Mouse (Mus musculus) left cerebral cortex, postnatal 14 days (tissue): ENCODE results near the gene Ikbip. TPM values are rescaled to one million over a fixed set of nuclear protein-coding genes. Genes with fewer than 3 reads are reported as not detected.

Experiments used
- DNase-seq, 2 experiments: peaks; one replicate each; pipeline ENCODE4 v3.0.0; 2021 to 2022; ENCODE audit warnings: low spot score in 2 of 2, mixed read lengths in 1 of 2
- intact Hi-C: fragments of 180-260 bp; cut with DNase I; formaldehyde crosslinking; loops from one replicate; pipeline ENCODE4 v1.15.1; 2025
- total RNA-seq, 2 experiments: library from RNA; stranded (reverse); gene quantifications; 2 replicates each; pipeline ENCODE4 v1.2.3; 2021

Gene Ikbip
- total RNA-seq, 2 experiments from 2014 or later = 10.1 to 12.2 TPM

DNA sequence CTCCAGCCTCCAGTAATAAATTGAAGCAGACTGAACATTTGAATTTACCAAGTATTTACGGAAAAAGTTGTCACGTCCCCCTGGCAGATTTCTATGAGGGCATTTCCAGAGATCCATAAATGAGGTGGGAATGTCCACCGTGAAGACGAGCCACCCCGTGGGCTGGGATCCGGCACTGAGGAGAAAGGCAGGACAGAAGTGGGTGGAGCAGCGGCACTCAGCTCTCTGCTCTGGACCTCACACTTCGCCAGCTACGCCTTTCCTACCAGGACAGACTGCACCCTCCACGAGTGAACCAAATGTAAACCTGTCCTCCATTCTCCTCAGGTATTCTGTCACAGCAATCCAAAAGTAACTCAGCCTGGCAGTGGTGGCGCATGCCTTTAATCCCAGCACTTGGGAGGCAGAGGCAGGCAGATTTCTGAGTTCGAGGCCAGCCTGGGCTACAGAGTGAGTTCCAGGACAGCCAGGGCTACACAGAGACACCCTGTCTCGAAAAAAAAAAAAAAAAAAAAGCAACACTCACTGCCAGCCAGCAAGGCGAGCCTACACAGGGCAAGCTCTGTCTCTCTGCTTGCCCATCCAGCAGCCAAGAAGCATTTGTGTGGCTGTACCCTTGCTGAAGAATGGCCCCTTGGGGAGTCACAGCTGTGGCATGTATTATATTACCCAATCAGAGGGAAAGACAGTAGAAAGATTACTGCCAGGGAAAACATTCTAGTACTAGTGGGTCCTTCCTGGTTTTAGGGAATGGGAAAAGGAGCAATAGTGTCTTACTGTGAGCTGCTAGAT is 20.3 kb downstream of the Ikbip start:
- DNase-seq = no peak
- intact Hi-C loops = no loop called here

DNA sequence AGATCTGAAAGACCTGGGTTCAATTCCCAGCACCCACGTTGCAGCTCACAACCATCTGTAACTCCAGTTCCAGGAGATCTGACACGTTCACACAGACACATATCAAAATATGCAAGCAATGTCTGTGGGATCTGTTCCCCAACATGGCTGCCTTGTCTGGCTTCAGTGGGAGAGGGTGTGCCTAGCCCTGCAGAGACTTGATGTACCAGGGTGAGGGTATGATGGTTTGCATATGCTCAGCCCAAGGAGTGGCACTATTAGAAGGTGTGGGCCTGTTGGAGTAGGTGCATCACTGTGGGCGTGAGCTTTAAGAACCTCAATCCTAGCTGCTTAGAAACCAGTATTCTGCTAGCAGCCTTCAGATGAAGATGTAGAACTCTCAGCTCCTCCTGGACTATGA is 23.2 kb downstream of the Ikbip start:
- no peak for DNase-seq
- intact Hi-C loops = no loop called here

DNA sequence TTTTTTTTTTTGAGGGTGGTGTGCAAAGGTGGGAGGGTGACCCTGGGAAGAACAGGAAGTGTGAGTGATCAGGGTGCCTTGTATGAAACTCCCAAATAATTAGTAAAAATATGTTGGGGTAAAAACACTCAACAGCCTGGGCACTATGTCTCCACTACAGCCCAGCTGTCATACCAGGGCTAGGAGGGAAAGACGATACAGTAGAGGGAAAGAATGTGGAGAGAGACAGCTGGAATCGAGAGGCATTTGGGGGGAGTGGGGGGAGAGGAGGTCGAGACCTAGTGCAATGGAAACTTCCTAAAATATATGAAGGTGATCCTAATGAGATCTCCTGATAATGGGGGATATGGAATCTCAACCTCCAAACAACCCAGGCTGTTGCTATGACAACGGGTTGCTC is 27.1 kb downstream of the Ikbip start:
- DNase-seq = no peak
- intact Hi-C loops = no loop called here

DNA sequence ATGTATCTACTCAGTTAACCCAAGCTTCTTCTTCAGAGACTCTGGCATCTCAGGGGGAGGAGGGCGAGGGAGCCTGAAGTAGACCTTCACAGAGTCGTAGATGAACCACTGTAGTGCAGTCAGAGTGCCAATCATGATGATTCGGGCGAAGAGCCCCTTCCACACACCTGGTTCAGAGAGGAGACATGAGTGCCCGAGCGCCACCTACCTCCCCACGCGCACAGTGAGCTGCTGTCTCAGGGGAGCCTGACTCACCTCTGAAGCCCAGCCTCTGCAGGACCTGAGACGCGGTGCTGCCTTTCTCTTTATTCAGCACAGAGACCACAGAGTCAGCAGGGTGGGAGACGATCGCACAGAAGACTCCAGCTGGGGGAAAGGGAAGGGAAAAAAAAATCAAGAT is 34.2 kb downstream of the Ikbip start:
- no peak for DNase-seq
- intact Hi-C loops = no loop called here

DNA sequence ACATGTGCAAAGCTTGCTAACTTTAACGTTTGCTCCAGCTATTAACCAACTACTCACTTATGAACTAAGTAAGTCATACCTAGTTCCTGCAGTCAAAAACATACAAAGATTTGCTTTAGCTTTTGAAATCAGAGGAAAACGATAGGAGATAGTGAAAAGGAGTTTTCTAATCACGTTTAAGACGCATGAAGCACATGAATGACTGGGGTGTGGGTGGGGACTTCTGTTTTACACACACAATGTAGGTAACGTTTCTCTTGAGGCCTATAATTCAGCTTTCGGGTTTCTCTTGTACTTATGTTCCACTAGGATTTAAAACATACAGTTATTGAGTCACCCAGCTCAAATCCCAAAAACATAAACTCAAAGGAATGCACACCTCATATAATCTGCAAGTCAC is 39.9 kb downstream of the Ikbip start:
- intact Hi-C loops = loop anchor here (2.0 kb wide), 1 partner anchor 40 kb away; the partner anchor contains the start of genes Apaf1 and Ikbip
- DNase-seq = no peak

DNA sequence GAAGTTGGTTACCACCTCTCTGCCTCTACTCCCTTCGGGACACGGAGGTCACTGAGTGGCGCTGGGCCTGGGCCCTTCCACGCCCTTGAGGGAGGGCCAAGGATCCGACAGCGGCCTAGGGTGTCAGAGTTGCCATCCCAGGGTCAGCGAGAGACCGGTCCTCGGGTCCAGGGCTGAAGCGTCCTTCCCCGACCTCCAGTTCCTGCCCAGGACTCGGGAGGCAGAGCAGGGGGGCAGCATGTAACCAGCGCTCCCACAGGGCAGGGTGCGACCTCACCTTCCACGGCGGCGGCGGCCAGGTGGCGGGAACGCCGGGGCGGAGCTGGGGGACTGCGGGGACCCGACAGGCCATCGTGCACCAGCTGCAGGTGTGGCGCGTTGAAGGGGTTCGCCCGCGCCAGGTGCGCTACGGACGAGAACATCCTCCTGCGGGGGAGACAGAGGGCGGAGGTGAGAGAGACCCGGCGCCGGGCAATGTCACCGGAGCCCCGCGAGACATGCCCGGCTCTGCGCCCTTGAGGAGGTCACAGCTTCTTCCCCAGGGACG is 40.6 kb downstream of the Ikbip start:
- peak in 1 of 2 experiments; percentile 26 for DNase-seq
- intact Hi-C loops = loop anchor here (2.0 kb wide), 1 partner anchor 41 kb away; the partner anchor contains the start of genes Apaf1 and Ikbip

DNA sequence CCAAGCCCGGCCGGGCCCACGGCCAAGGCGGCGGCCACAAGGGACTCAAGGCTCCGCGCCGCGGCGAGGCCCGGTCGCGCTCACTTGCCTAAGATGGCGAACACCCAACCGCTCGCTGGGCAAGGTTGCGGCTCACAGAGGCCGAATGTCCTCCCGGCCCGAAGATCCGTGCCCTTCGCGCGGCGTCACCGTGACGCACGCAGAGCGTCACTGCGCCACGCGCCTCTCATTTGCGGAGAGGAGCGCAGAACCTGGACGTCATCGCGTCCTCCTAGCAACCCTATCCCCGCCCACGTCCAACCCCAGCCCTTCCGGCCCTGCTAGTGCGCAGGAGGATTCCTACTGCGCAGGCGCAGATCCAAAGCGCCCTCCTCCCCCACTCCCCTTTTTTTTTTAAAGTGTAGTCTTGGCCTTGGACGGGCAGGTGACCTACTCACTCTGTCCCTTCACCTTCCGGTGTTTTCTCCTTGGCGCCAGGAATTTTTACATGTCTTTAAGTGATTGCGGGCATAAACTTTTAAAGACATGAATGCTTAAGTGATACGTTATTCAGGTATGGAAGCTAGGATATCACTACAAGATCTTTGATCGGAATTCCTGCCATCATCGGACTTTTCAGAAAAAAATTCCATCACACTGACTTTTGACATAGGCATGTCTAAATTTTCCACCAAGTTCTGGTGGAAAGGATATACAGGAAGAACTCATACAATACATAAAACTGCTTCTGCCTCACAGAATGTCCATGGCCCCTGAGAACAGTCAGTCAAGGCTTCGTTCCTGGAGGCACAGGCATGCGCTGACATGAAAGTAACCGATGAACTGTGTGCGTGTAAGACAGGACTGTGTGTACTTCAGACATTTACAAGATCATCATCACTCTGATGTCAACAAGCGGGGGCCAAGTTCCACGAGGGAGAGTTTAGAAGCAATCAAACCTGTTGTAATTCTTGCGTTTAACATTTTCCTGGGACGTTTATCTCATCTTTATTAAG is 41.4 kb downstream of the Ikbip start, which contains the start of gene Slc25a3:
Gene Slc25a3 (minus strand): TSS at position 232 of the 995 bp plus-strand sequence.
- intact Hi-C loops = loop anchor here (2.0 kb wide), 1 partner anchor 41 kb away; the partner anchor contains the start of genes Apaf1 and Ikbip

DNA sequence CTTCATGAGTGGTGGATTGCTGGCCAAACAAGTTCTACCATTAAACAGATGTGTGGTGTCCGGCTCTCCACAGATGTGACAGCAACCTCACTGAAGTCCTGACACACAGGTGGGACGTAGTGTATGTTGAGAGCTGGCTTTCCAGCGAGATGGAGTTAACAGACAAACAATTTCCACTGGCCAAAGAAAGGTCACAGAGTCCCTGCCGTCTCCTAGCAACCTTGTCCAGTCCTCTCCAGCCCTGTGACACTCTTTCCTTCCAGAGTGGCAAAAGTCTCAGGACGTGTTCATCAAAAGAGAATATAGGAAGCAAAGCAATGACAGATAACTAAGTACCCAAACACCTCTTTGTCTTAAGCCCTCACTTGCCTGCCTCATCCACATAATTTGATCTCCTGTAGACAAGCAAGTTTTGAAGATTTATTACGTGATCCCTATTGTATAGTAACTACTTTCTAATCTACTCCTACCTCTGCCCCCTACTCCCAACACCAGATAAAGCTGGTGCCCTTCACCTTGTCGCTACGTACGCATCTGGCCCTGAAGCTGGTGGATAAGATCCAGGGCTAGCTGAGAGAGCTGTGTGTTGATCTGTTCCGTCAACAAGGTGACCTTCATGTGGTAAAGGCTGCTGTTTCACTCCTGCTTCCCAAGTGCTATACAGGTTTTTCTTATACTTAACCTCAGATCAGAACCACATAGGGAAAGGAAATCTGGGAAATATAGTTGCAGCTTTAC is 44.0 kb downstream of the Ikbip start:
- DNase-seq = no peak
- intact Hi-C loops = no loop called here

More for the DNA sequence above, 41.4 kb downstream of the Ikbip start, which contains the start of gene Slc25a3:
- DNase-seq = peak; percentile 97 to 98

DNA sequence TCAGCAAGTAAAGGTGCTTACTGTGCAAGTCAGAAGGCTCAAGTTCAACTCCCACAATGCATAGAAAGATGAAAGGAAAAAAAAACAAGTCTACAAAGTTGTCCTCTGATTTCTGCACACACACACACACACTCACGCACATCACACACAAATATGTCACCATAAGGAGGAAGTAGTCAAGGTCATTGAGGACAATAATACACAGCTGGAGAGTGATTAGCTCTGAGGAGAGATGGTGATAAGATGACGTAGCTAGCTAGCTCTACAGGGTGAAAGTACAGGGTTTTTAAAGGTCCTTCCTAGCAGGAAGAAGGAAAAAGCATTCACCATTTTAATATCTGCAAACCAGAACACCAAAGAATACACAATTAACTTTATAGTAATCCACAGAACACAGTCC is 44.7 kb downstream of the Ikbip start:
- no peak for DNase-seq
- intact Hi-C loops = no loop called here

DNA sequence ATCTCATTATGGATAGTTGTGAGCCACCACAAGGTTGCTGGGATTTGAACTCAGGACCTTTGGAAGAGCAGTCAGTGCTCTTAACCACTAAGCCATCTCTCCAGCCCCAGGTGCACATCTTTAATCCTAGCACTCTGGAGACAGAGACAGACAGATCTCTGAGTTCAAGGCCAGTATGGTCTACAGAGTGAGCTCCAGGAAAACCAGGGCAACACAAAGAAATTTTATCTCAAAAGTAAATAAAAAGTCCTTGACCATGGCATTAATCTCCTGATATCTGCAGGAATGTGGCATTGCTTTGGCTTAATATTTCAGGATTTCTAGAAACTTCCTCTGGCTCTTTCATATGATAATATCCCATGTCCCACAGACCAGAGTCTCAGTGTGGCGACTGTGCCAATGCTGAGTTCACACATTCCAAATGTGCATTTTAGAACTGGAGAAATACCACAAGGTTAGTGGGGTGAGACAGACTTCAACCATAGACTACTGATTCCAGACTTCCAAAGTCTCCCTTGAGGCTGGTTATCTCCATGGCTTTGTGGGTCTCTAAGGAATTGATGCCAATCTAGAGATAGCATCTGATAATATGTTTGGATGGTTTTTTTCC is 45.9 kb downstream of the Ikbip start:
- DNase-seq = no peak
- intact Hi-C loops = no loop called here

DNA sequence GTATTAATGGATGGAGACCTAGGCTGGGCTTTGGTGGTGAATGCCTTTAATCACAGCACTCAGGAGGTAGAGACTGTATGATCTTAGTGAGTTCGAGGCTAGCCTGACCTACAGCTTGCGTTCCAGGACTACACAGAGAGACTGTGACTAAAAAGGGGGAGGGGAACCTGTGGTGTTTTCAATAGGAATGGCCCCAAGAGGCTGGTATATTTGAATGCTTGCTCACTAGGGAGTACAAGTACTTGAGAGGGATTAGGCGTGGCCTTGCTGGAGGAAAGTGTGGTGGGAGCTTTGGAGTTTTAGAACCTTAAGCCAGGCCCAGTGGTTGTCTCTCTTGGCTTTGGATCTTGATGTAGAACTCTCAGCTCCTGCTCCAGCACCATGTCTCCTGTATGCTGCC is 48.1 kb downstream of the Ikbip start:
- intact Hi-C loops = no loop called here
- DNase-seq = no peak

DNA sequence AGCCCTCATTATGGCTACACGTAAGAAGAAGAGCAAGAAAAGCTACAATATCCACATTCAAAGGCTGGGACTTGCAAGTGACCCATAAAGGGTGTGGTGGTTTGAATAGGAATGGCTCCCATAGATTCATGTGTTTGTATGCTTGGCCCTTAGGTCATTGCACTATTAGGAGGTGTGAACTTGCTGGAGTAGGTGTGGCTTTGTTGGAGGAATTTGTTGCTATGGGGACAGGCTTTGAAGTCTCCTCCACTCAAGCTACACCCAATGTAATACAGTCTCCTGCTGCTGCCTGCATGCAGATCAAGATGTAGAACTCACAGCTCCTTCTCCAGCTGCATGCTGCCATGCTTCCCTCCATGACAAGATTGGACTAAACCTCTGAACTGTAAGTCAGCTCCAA is 48.8 kb downstream of the Ikbip start:
- intact Hi-C loops = no loop called here
- DNase-seq = no peak

DNA sequence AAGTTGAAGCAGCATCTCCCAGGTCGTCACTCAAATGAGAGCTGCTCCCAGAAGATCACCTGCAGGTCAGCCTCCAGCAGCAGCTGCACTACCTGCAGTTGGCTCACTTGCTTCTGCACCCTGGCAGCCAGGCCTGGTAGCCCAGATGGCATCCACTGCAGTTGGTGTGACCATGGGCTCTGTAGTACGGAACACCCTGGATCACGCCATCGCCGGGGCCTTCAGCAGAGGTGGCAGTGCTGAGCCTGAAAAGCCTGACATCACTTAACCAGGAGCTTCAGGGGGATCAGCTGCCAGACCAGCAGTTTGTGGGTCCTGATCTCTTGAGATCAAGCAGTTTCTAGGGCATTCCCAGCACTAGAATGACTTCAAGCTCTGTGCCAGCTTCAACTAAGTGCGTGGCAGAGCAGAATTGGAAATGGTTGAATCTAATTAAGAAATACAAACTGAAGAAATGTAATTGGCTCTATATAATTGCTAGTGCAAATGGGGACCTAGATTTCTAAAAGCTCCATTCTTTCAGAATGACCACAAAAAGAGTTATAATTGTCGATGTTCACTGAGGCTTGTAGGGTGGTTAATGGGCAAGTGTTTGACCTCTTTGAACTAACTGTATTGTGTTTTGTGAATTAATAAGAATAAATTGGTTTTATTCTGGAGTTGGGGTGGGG is 52.7 kb downstream of the Ikbip start:
- DNase-seq = no peak
- intact Hi-C loops = loop anchor here (5.0 kb wide), 1 partner anchor 73 kb away; no protein-coding TSS in a partner anchor

DNA sequence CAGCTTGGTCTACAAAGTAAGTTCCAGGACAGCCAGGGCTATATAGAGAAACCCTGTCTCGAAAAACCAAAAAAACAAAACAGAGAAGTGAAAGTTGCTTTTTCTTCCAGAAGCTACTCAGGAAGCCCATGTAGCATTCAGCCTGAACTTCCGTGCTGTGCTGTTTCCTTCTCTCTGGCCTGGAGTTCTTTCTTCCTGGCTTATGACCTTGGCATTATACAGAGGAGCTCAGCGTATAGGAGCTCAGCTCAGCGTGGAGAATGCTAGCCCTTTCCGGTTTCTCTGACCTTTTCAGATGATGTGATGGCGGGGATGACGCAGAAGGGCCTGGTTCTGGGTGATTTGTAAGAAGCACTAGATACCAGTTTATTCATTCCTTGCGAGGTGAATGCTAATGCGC is 54.7 kb downstream of the Ikbip start:
- intact Hi-C loops = loop anchor here (5.0 kb wide), 1 partner anchor 75 kb away; no protein-coding TSS in a partner anchor
- no peak for DNase-seq

DNA sequence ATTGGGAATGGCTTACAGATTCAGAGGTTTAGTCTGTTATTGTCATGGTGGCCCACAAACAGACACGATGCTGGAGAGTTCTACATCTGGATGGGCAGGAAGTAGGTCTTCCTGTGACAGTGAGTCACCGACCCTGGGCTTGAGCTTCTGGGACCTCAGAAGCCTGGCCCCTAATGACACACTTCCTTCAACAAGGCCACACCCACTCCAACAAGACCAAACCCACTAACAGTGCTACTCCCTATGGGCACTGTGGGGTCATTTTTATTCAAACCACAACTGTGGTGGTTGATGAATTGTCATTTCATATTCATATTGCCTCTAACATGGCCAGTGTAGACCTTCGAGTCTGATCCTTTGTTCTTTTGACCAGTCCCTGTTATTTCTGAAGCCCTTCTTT is 55.6 kb downstream of the Ikbip start:
- intact Hi-C loops = loop anchor here (5.0 kb wide), 1 partner anchor 76 kb away; no protein-coding TSS in a partner anchor

DNA sequence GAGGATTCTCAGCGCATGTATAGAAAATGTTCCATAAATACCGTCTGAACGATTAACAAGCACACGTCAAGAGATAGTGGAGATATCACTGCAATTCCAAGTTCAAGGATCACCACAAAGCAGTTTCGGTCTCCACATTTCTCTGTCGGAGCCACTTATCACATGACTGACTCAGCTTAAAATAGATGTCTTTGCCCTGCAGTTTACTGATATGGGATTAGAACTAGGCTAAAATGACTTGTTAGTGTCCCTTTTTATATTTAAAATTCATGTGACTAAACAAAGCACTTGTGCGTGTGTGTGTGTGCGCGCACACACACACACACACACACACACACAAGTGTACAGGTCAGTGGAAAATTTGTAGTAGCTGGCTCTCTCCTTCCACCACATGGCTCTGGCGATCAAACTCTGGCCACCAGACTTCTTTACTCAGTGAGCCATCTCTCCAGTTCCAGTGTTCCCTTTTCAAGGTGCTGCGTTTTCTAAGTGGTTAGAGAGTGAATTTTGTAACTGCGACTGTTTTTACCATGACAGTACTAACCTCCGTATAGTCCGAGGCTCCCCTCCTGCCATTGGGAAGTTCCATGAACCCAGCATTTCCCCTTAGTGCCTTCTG is 56.5 kb downstream of the Ikbip start:
- intact Hi-C loops = loop anchor here (5.0 kb wide), 1 partner anchor 77 kb away; no protein-coding TSS in a partner anchor

More for the DNA sequence above, 55.6 kb downstream of the Ikbip start:
- DNase-seq = no peak

DNA sequence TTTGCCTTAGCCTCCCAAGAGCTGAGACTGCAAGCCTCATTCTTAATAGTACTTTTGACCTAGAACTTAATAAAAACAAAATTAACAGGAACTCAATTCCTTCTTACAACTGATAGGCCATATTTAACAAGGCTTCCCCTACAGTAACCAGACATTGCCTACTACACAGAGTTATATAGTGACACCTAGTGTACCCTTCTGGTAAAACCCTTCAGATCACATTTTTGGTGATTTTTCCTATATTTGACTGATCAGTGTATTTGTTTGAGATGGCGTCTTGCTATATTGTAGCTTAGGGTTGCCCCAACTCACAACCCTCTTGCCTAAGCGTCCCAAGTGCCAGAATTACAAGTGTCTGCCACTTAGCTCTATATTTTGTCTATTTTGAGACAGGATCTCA is 58.8 kb downstream of the Ikbip start:
- intact Hi-C loops = loop anchor here (5.0 kb wide), 1 partner anchor 69 kb away; no protein-coding TSS in a partner anchor
- peak; percentile 15 to 65 for DNase-seq

More for the DNA sequence above, 56.5 kb downstream of the Ikbip start:
- DNase-seq = no peak
